Mouse (Mus musculus): ENCODE measurements around the gene Tulp3. TPM values are rescaled to one million over a fixed set of nuclear protein-coding genes. Genes with fewer than 3 reads are reported as not detected.

Gene Tulp3
- polyA plus RNA-seq, 1 experiment from 2014 or later = 11.0 TPM

- H3K36me3 ChIP-seq (ENCODE audit: control insufficient read depth, insufficient read depth, low read length) = no peaks in the 10 kb centered on the region
- 35% methylated on average over 6 of the region's 6 CpGs for WGBS
- H3K4me1 ChIP-seq (ENCODE audit: control insufficient read depth in 2 of 2, insufficient read depth in 2 of 2, low read length in 2 of 2) = peaks cover 14 to 21% of the 10 kb centered on the region in 2 experiments; a peak in 3 of 4 replicates
- ATAC-seq (ENCODE audit: insufficient number of reproducible peaks, insufficient read depth, low FRiP score, low read depth) = peak; percentile 41
- H3K27me3 ChIP-seq (ENCODE audit: control insufficient read depth, insufficient read depth, low read length) = peaks cover 13% of the 10 kb centered on the region
- no peak overlapping the region for H3K9ac ChIP-seq (ENCODE audit: low read length)
- H3K4me3 ChIP-seq (ENCODE audit: control insufficient read depth in 1 of 2, insufficient read depth in 1 of 2, low read depth in 1 of 2, low read length in 2 of 2) = no peak overlapping the region
- peak overlapping the region in 1 of 2 experiments; percentile 21; a peak in 2 of 4 replicates for H3K27ac ChIP-seq (replicated peaks in 1 of 2; ENCODE audit: control insufficient read depth in 1 of 2, insufficient read depth in 1 of 2, low read depth in 2 of 2, low read length in 2 of 2)
- no peak overlapping the region for H3K4me2 ChIP-seq (ENCODE audit: low read length)
- H3K9me3 ChIP-seq (ENCODE audit: control insufficient read depth, low read length) = no peaks in the 10 kb centered on the region
Measured at GRCm38 (mm10) chr6:128295876-128296749, 59.5 kb downstream of the Tulp3 start.

- H3K9ac ChIP-seq (ENCODE audit: low read length) = no peak overlapping the region
- H3K27me3 ChIP-seq (ENCODE audit: control insufficient read depth, insufficient read depth, low read length) = no peaks in the 10 kb centered on the region
- H3K4me3 ChIP-seq (ENCODE audit: control insufficient read depth in 1 of 2, insufficient read depth in 1 of 2, low read depth in 1 of 2, low read length in 2 of 2) = no peak overlapping the region
- H3K36me3 ChIP-seq (ENCODE audit: control insufficient read depth, insufficient read depth, low read length) = no peaks in the 10 kb centered on the region
- no peak overlapping the region for H3K4me2 ChIP-seq (ENCODE audit: low read length)
- ATAC-seq (ENCODE audit: insufficient number of reproducible peaks, insufficient read depth, low FRiP score, low read depth) = no peak
- WGBS = 75% methylated on average over 5 of the region's 5 CpGs
- H3K4me1 ChIP-seq (ENCODE audit: control insufficient read depth in 2 of 2, insufficient read depth in 2 of 2, low read length in 2 of 2) = peaks cover 5 to 12% of the 10 kb centered on the region in 2 experiments
- no peak overlapping the region for H3K27ac ChIP-seq (replicated peaks in 1 of 2; ENCODE audit: control insufficient read depth in 1 of 2, insufficient read depth in 1 of 2, low read depth in 2 of 2, low read length in 2 of 2)
- H3K9me3 ChIP-seq (ENCODE audit: control insufficient read depth, low read length) = no peaks in the 10 kb centered on the region
Measured at GRCm38 (mm10) chr6:128291284-128291683, 64.4 kb downstream of the Tulp3 start.

GRCm38 (mm10) chr6:128288681-128289080, 67.0 kb downstream of the Tulp3 start:
- no peaks in the 10 kb centered on the region for H3K36me3 ChIP-seq (ENCODE audit: control insufficient read depth, insufficient read depth, low read length)
- no peaks in the 10 kb centered on the region for H3K27me3 ChIP-seq (ENCODE audit: control insufficient read depth, insufficient read depth, low read length)
- H3K9ac ChIP-seq (ENCODE audit: low read length) = no peak overlapping the region
- no peaks in the 10 kb centered on the region for H3K9me3 ChIP-seq (ENCODE audit: control insufficient read depth, low read length)
- no peak overlapping the region for H3K27ac ChIP-seq (replicated peaks in 1 of 2; ENCODE audit: control insufficient read depth in 1 of 2, insufficient read depth in 1 of 2, low read depth in 2 of 2, low read length in 2 of 2)
- peaks cover 7 to 15% of the 10 kb centered on the region in 2 experiments for H3K4me1 ChIP-seq (ENCODE audit: control insufficient read depth in 2 of 2, insufficient read depth in 2 of 2, low read length in 2 of 2)
- WGBS = 87% methylated on average over 6 of the region's 6 CpGs
- H3K4me3 ChIP-seq (ENCODE audit: control insufficient read depth in 1 of 2, insufficient read depth in 1 of 2, low read depth in 1 of 2, low read length in 2 of 2) = no peak overlapping the region
- no peak for ATAC-seq (ENCODE audit: insufficient number of reproducible peaks, insufficient read depth, low FRiP score, low read depth)
- no peak overlapping the region for H3K4me2 ChIP-seq (ENCODE audit: low read length)

GRCm38 (mm10) chr6:128285792-128286430, 69.7 kb downstream of the Tulp3 start:
- peaks cover 7 to 15% of the 10 kb centered on the region in 2 experiments for H3K4me1 ChIP-seq (ENCODE audit: control insufficient read depth in 2 of 2, insufficient read depth in 2 of 2, low read length in 2 of 2)
- peak overlapping the region; percentile 56 for H3K9ac ChIP-seq (ENCODE audit: low read length)
- peak overlapping the region; percentile 69 for H3K4me2 ChIP-seq (ENCODE audit: low read length)
- 2% methylated on average over 16 of the region's 16 CpGs for WGBS
- peak overlapping the region; percentile 38 to 45 for H3K4me3 ChIP-seq (ENCODE audit: control insufficient read depth in 1 of 2, insufficient read depth in 1 of 2, low read depth in 1 of 2, low read length in 2 of 2)
- H3K27ac ChIP-seq (replicated peaks in 1 of 2; ENCODE audit: control insufficient read depth in 1 of 2, insufficient read depth in 1 of 2, low read depth in 2 of 2, low read length in 2 of 2) = peak overlapping the region; percentile 5 to 22; a peak in 2 of 4 replicates
- no peaks in the 10 kb centered on the region for H3K27me3 ChIP-seq (ENCODE audit: control insufficient read depth, insufficient read depth, low read length)
- peak; percentile 63 for ATAC-seq (ENCODE audit: insufficient number of reproducible peaks, insufficient read depth, low FRiP score, low read depth)
- no peaks in the 10 kb centered on the region for H3K36me3 ChIP-seq (ENCODE audit: control insufficient read depth, insufficient read depth, low read length)
- H3K9me3 ChIP-seq (ENCODE audit: control insufficient read depth, low read length) = no peaks in the 10 kb centered on the region

- ATAC-seq (ENCODE audit: insufficient number of reproducible peaks, insufficient read depth, low FRiP score, low read depth) = no peak
- 61% methylated on average over 3 of the region's 3 CpGs for WGBS
Measured at GRCm38 (mm10) chr6:128282126-128282525, 73.5 kb downstream of the Tulp3 start.

GRCm38 (mm10) chr6:128280472-128281145, 75.0 kb downstream of the Tulp3 start:
- Histone ChIP-seq H3K36me3 (ENCODE audit: control insufficient read depth, insufficient read depth, low read length) (no peaks in the 10 kb centered on the region), H3K9ac (ENCODE audit: low read length) (no peak overlapping the region), H3K9me3 (ENCODE audit: control insufficient read depth, low read length) (peaks cover 3% of the 10 kb centered on the region; the same call in 1 of the 2 replicates), H3K4me3 (ENCODE audit: control insufficient read depth in 1 of 2, insufficient read depth in 1 of 2, low read depth in 1 of 2, low read length in 2 of 2) (no peak overlapping the region), H3K27me3 (ENCODE audit: control insufficient read depth, insufficient read depth, low read length) (no peaks in the 10 kb centered on the region), H3K27ac (replicated peaks in 1 of 2; ENCODE audit: control insufficient read depth in 1 of 2, insufficient read depth in 1 of 2, low read depth in 2 of 2, low read length in 2 of 2) (no peak overlapping the region), H3K4me2 (ENCODE audit: low read length) (no peak overlapping the region), H3K4me1 (ENCODE audit: control insufficient read depth in 2 of 2, insufficient read depth in 2 of 2, low read length in 2 of 2) (peaks cover 5 to 7% of the 10 kb centered on the region in 2 experiments; a peak in 2 of 4 replicates)
- WGBS = 48% methylated on average over 14 of the region's 14 CpGs
- no peak for ATAC-seq (ENCODE audit: insufficient number of reproducible peaks, insufficient read depth, low FRiP score, low read depth)

More at GRCm38 (mm10) chr6:128282126-128282525, 73.5 kb downstream of the Tulp3 start:
- no peak overlapping the region for H3K9ac ChIP-seq (ENCODE audit: low read length)
- no peak overlapping the region for H3K4me2 ChIP-seq (ENCODE audit: low read length)
- H3K4me1 ChIP-seq (ENCODE audit: control insufficient read depth in 2 of 2, insufficient read depth in 2 of 2, low read length in 2 of 2) = peaks cover 10 to 15% of the 10 kb centered on the region in 2 experiments
- no peaks in the 10 kb centered on the region for H3K9me3 ChIP-seq (ENCODE audit: control insufficient read depth, low read length)
- no peak overlapping the region for H3K4me3 ChIP-seq (ENCODE audit: control insufficient read depth in 1 of 2, insufficient read depth in 1 of 2, low read depth in 1 of 2, low read length in 2 of 2)
- no peaks in the 10 kb centered on the region for H3K36me3 ChIP-seq (ENCODE audit: control insufficient read depth, insufficient read depth, low read length)
- H3K27me3 ChIP-seq (ENCODE audit: control insufficient read depth, insufficient read depth, low read length) = no peaks in the 10 kb centered on the region
- H3K27ac ChIP-seq (replicated peaks in 1 of 2; ENCODE audit: control insufficient read depth in 1 of 2, insufficient read depth in 1 of 2, low read depth in 2 of 2, low read length in 2 of 2) = no peak overlapping the region

- no peak for ATAC-seq (ENCODE audit: insufficient number of reproducible peaks, insufficient read depth, low FRiP score, low read depth)
- Histone ChIP-seq H3K4me2 (ENCODE audit: low read length) (no peak overlapping the region), H3K36me3 (ENCODE audit: control insufficient read depth, insufficient read depth, low read length) (no peaks in the 10 kb centered on the region), H3K9ac (ENCODE audit: low read length) (no peak overlapping the region), H3K4me1 (ENCODE audit: control insufficient read depth in 2 of 2, insufficient read depth in 2 of 2, low read length in 2 of 2) (peaks cover 0 to 6% of the 10 kb centered on the region in 2 experiments; a peak in 1 of 4 replicates), H3K27ac (replicated peaks in 1 of 2; ENCODE audit: control insufficient read depth in 1 of 2, insufficient read depth in 1 of 2, low read depth in 2 of 2, low read length in 2 of 2) (no peak overlapping the region), H3K27me3 (ENCODE audit: control insufficient read depth, insufficient read depth, low read length) (no peaks in the 10 kb centered on the region), H3K4me3 (ENCODE audit: control insufficient read depth in 1 of 2, insufficient read depth in 1 of 2, low read depth in 1 of 2, low read length in 2 of 2) (no peak overlapping the region), H3K9me3 (ENCODE audit: control insufficient read depth, low read length) (peaks cover 3% of the 10 kb centered on the region; the same call in 1 of the 2 replicates)
- WGBS = 47% methylated on average over 5 of the region's 5 CpGs
Measured at GRCm38 (mm10) chr6:128279608-128280007, 76.0 kb downstream of the Tulp3 start.

All from heart, embryonic 14.5 days (tissue).